Mouse (Mus musculus) kidney, postnatal 0 days (tissue): Measurements from ENCODE around the gene Atp6v0c. TPM values are rescaled to one million over a fixed set of nuclear protein-coding genes. Genes with fewer than 3 reads are reported as not detected.

Experiments
- ATAC-seq: fragments of 200-750 bp; cut with Nextera tagmentation; replicated peaks from 2 replicates; pipeline ENCODE4 v1.8.0; 2017; ENCODE audit warnings: low read depth, moderate number of reproducible peaks, moderate TSS enrichment, moderate library complexity; ENCODE audit not compliant: low FRiP score
- DNase-seq: peaks from one replicate; pipeline ENCODE4 v3.0.0-alpha.2; 2016; ENCODE audit warnings: low spot score
- H3K27ac ChIP-seq: fragments of 300-500 bp; sonication (generic); 2 replicates; pipeline ENCODE4 v1.5.1; 2014; ENCODE audit warnings: mild to moderate bottlenecking
- H3K27me3 ChIP-seq: fragments of 300-500 bp; sonication (generic); 2 replicates; pipeline ENCODE4 v1.6.1; 2014; ENCODE audit warnings: low read length, mixed read lengths; ENCODE audit not compliant: insufficient read depth
- H3K36me3 ChIP-seq: fragments of 300-500 bp; sonication (generic); 2 replicates; pipeline ENCODE4 v1.6.1; 2014; ENCODE audit warnings: low read length, mixed read lengths; ENCODE audit not compliant: insufficient read depth
- H3K4me1 ChIP-seq: fragments of 300-500 bp; sonication (generic); replicated peaks from 2 replicates; pipeline ENCODE4 v1.6.1; 2014; ENCODE audit warnings: antibody characterized with exemption, low read length, mixed read lengths; ENCODE audit not compliant: insufficient read depth
- H3K4me2 ChIP-seq: fragments of 300-500 bp; sonication (generic); 2 replicates; pipeline ENCODE4 v1.6.1; 2014; ENCODE audit warnings: mild to moderate bottlenecking, low read length, moderate library complexity, mixed read lengths
- H3K4me3 ChIP-seq: fragments of 300-500 bp; sonication (generic); replicated peaks from 2 replicates; pipeline ENCODE4 v1.5.1; 2014; ENCODE audit warnings: low read depth, low read length
- H3K9ac ChIP-seq: fragments of 300-500 bp; sonication (generic); 2 replicates; pipeline ENCODE4 v1.6.1; 2014; ENCODE audit warnings: low read depth, low read length
- H3K9me3 ChIP-seq: fragments of 300-500 bp; sonication (generic); replicated peaks from 2 replicates; pipeline ENCODE4 v1.6.1; 2016; ENCODE audit warnings: low read length, inconsistent platforms, mixed read lengths
- CTCF ChIP-seq: IDR thresholded peaks from 2 replicates; pipeline ENCODE4 v1.5.1; 2016; ENCODE audit warnings: antibody characterized with exemption, low read depth, mild to moderate bottlenecking, moderate library complexity
- WGBS: fragments of 180-500 bp; shearing (Covaris S2); extraction: QIAGEN DNeasy Blood & Tissue Kit; methylation state at CpG from one replicate; pipeline ENCODE4 v1.1.7; 2014; 5-methylcytosine and 5-hydroxymethylcytosine counted together
- polyA plus RNA-seq: library from polyadenylated mRNA; unstranded; fragments of >200 nt; fragmentation: Nextera tagmentation; extraction: Ambion mirVana; gene quantifications from 2 replicates; pipeline ENCODE4 v1.2.1, GENCODE M21; 2015

The Atp6v0c gene
- polyA plus RNA-seq, 1 experiment from 2014 or later = 974 TPM

DNA sequence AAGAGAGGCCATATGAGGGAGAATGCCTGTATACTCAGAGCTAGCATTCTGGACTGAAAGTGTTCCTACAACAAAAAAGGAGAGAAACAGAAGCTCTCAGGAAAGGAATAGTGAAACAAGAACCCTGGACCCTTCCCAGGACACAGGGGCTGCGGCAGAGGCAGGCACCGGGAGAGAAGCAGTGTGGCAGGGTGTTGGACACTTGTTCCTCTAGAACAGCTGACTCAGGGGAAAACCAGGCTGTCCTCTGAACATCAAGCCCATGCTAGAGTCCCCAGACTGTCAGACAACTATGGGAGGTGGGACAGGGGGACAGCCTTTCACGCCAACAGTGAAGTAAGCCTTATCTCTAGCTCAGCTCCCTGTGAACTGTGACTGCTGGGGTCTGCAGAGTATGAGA lies 41.1 kb upstream of the Atp6v0c start:
- peaks cover 3% of the 10 kb centered on the region; the same call in 1 of the 2 replicates for H3K27me3 ChIP-seq
- DNase-seq = no peak
- ATAC-seq = no peak
- H3K27ac ChIP-seq = no peak overlapping the region
- H3K4me3 ChIP-seq = no peak overlapping the region
- no peak for TF ChIP-seq CTCF
- no peak overlapping the region for H3K4me2 ChIP-seq
- H3K4me1 ChIP-seq = peaks cover 31% of the 10 kb centered on the region
- whole genome bisulfite sequencing = 93% methylated on average over 3 of the region's 3 CpGs
- H3K9ac ChIP-seq = no peak overlapping the region
- H3K36me3 ChIP-seq = 0 out of 2 replicates have a peak, but pooled peaks cover 2% of the 10 kb centered on the region
- no peaks in the 10 kb centered on the region for H3K9me3 ChIP-seq

GRCm38 (mm10) chr17:24209916-24210240 lies 40.4 kb upstream of the Atp6v0c start:
- Histone ChIP-seq H3K36me3 (no peaks in the 10 kb centered on the region), H3K27ac (no peak overlapping the region), H3K9me3 (no peaks in the 10 kb centered on the region), H3K27me3 (peaks cover 3% of the 10 kb centered on the region; the same call in 1 of the 2 replicates), H3K4me2 (0 out of 2 replicates have a peak overlapping the region, but pooled peaks have one; percentile 87), H3K4me1 (peaks cover 34% of the 10 kb centered on the region), H3K4me3 (no peak overlapping the region), H3K9ac (0 out of 2 replicates have a peak overlapping the region, but pooled peaks have one; percentile 19)
- WGBS = 86% methylated on average over 3 of the region's 3 CpGs
- no peak for TF ChIP-seq CTCF
- DNase-seq (no peak), ATAC-seq (no peak)

DNA sequence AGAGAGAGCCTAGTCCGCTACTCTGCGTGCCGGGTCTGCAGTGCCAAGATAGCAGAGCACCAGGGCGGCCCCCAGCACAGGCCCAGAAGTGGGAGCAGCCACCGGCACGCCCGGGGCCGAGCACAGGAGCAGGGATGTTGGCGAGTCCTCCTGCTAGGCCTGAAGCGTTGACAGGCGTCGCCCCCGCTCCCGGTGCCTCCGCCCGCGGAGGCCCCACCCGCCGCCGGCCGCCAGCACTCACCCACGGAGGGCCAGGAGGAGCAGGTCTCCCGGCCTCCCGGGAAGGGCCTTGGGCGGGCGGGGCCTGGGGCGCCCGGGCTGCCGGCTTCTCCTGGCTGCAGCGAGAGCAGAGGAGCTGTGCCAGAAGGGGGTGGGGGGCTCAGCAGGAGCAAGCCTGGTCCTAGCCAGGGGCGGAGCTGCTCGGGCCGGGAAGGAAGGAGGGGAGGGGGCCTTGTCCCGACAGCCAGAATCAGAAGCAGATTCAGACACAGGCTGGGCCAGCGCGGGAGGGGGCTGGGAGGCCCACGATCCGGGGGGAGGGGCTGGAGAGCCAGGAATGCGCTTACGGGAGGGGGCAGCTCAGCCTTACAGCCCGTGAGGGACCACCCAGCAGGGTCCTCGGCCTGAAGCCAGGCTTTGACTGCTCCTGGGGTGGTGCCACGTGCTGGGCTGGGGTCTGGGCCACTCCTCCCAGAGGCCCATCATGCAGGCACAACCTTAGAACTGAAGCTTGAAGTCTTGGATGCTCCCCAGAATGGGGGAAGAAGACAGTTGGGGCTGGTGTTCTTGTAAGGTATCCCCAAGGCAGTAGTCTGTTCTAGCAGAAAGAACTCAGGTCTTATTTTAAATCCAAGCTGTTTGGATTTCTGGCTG lies 39.8 kb upstream of the Atp6v0c start, which contains the start of gene Ntn3:
Gene Ntn3 (minus strand): TSS at position 489 of the 873 bp plus-strand sequence.
- Histone ChIP-seq H3K9ac (peak within 1 kb of the TSS; percentile 72), H3K4me3 (peak within 1 kb of the TSS; percentile 42), H3K36me3 (no peaks in the 10 kb centered on the region), H3K27ac (peak within 1 kb of the TSS; percentile 57), H3K9me3 (no peaks in the 10 kb centered on the region), H3K4me1 (peaks cover 37% of the 10 kb centered on the region), H3K27me3 (peaks cover 3% of the 10 kb centered on the region; the same call in 1 of the 2 replicates), H3K4me2 (peak within 1 kb of the TSS; percentile 87)
- DNase-seq = peak; percentile 73
- no peak for TF ChIP-seq CTCF
- 2% methylated on average over 42 of the region's 43 CpGs for WGBS
- peak; percentile 22; the same call in 1 of the 2 replicates for ATAC-seq

GRCm38 (mm10) chr17:24208641-24209042 lies 39.1 kb upstream of the Atp6v0c start:
- H3K9ac ChIP-seq = peak overlapping the region; percentile 72
- no peaks in the 10 kb centered on the region for H3K9me3 ChIP-seq
- TF ChIP-seq CTCF = no peak
- H3K27me3 ChIP-seq = peaks cover 3% of the 10 kb centered on the region; the same call in 1 of the 2 replicates
- H3K36me3 ChIP-seq = no peaks in the 10 kb centered on the region
- DNase-seq = no peak
- H3K4me2 ChIP-seq = peak overlapping the region; percentile 87
- no peak for ATAC-seq
- H3K27ac ChIP-seq = no peak overlapping the region; the same call in 1 of the 2 replicates
- 3% methylated on average over 29 of the region's 29 CpGs for WGBS
- H3K4me1 ChIP-seq = peaks cover 37% of the 10 kb centered on the region
- H3K4me3 ChIP-seq = peak overlapping the region; percentile 42

DNA sequence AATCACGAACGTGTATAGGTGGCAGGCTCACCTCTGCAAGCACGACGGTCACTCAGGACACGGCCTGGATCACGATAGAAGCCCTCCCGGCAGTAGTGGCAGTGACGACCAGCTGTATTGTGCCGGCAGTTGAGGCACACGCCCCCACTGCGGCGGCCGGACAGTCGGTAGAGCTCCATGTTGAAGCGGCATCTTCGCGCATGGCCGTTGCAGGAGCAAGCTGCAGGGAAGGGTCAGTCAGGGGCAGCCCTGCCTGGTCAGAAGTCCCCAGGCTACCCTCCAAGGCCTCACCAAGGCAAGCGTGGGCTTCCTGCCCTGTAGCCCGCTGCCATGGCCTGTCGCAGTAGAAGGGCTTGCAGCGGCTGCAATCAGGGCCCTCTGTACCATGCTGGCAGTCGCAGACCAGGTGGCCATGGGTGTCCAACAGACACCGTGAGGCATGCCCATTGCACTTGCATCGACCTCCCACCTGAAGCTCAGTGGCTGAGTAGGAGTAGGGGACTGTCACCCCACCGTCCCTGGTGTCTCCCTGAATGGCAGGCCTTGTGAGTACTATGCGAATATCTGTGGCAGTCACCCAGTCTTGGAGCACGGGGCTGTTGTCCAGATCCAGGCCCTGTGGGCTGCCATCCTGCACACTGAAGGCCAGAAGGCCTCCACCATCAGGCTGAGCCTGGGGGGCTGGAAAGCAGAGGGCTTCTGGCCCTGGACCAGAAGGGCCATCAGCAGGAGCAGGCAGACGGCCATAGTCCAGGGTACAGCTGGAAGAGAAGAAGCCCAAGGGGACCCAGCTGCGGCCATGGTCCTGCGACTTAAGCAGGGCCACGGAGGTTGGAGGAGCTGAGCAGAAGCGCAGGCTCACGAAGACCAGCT lies 38.5 kb upstream of the Atp6v0c start:
- Histone ChIP-seq H3K9ac (peak overlapping the region; percentile 72; the same call in 1 of the 2 replicates), H3K27me3 (peaks cover 3% of the 10 kb centered on the region; the same call in 1 of the 2 replicates), H3K4me2 (peak overlapping the region; percentile 87), H3K9me3 (no peaks in the 10 kb centered on the region), H3K4me3 (peak overlapping the region; percentile 42), H3K4me1 (peaks cover 37% of the 10 kb centered on the region), H3K27ac (no peak overlapping the region), H3K36me3 (no peaks in the 10 kb centered on the region)
- 70% methylated on average over 34 of the region's 34 CpGs for WGBS
- TF ChIP-seq CTCF = no peak
- DNase-seq = no peak
- ATAC-seq = no peak
